26 mouse cellular contexts compared by ENCODE assay signal in genomic region chr11:40380696-40381095, GRCm38 (mm10).
A peak's percentile ranks its signal among the peaks of the same experiment; 100 is the strongest.
DNase-seq lines count a peak whose midpoint lies in the region; ATAC-seq lines count a peak whose summit lies in the region.
"Had no signal": no experiment of that assay in that cellular context is flagged by ENCODE, and none has a peak within 500 bp of the region (broad histone marks: within the 10 kb centered on the region; RNA-seq: fewer than 3 reads in every experiment).

No protein-coding gene starts in this region.

- no peaks in the 10 kb centered on the region for H3K4me1 ChIP-seq in midbrain, embryonic 14.5 days (ENCODE audit: control insufficient read depth, insufficient read depth, low read length)
- H3K4me1 ChIP-seq: embryonic facial prominence, embryonic 13.5 days; embryonic facial prominence, embryonic 15.5 days; forebrain, embryonic 13.5 days; forebrain, embryonic 15.5 days had no signal

- H3K4me2 ChIP-seq in midbrain, embryonic 14.5 days (ENCODE audit: low read length) = no peak overlapping the region
- H3K4me2 ChIP-seq: embryonic facial prominence, embryonic 13.5 days; embryonic facial prominence, embryonic 15.5 days; forebrain, embryonic 13.5 days; forebrain, embryonic 15.5 days had no signal

- no peak overlapping the region for H3K4me3 ChIP-seq in midbrain, embryonic 14.5 days (replicated peaks; ENCODE audit: low read depth, low read length)
- H3K4me3 ChIP-seq: embryonic facial prominence, embryonic 13.5 days; embryonic facial prominence, embryonic 15.5 days; forebrain, embryonic 13.5 days; forebrain, embryonic 15.5 days had no signal

- H3K36me3 ChIP-seq in midbrain, embryonic 14.5 days (ENCODE audit: control insufficient read depth, insufficient read depth, low read length) = no peaks in the 10 kb centered on the region
- H3K36me3 ChIP-seq: embryonic facial prominence, embryonic 13.5 days; embryonic facial prominence, embryonic 15.5 days; forebrain, embryonic 15.5 days; G1E had no signal

- no peaks in the 10 kb centered on the region for H3K9me3 ChIP-seq in midbrain, embryonic 14.5 days (ENCODE audit: control insufficient read depth, low read length)
- H3K9me3 ChIP-seq: embryonic facial prominence, embryonic 13.5 days; embryonic facial prominence, embryonic 15.5 days; forebrain, embryonic 13.5 days; forebrain, embryonic 15.5 days; G1E had no signal

- intact Hi-C loops in left cerebral cortex, postnatal 4 days (cut with DNase I) = no loop called here

- 84% methylated on average over 3 of the region's 3 CpGs for WGBS in midbrain, embryonic 14.5 days

- H3K27ac ChIP-seq in midbrain, embryonic 14.5 days (replicated peaks; ENCODE audit: low read depth, low read length) = no peak overlapping the region
- H3K27ac ChIP-seq: embryonic facial prominence, embryonic 13.5 days; embryonic facial prominence, embryonic 15.5 days; forebrain, embryonic 13.5 days; forebrain, embryonic 15.5 days had no signal

- no peak overlapping the region for H3K9ac ChIP-seq in midbrain, embryonic 14.5 days (replicated peaks; ENCODE audit: low read length)
- H3K9ac ChIP-seq: embryonic facial prominence, embryonic 13.5 days; embryonic facial prominence, embryonic 15.5 days; forebrain, embryonic 13.5 days; forebrain, embryonic 15.5 days; forebrain, postnatal 0 days had no signal

- no peaks in the 10 kb centered on the region for H3K27me3 ChIP-seq in midbrain, embryonic 14.5 days (ENCODE audit: control insufficient read depth, insufficient read depth, low read length)
- H3K27me3 ChIP-seq: embryonic facial prominence, embryonic 13.5 days; embryonic facial prominence, embryonic 15.5 days; forebrain, embryonic 13.5 days; forebrain, embryonic 15.5 days had no signal

- DNase-seq in 3T3-L1 (ENCODE audit: low read depth, low spot score) (peak; percentile 76), 416B (ENCODE audit: low read depth) (peak; percentile 28), adipocyte (ENCODE audit: low spot score) (peak; percentile 23)
- DNase-seq in Muller cell, postnatal 12 days (ENCODE audit: inconsistent ontology term) = peak; percentile 25
- no peak for DNase-seq in gastrocnemius, adult 8-10 months (ENCODE audit: low spot score in 2 of 2)
- no peak for DNase-seq in left cerebral cortex, postnatal 4 days
- no peak for DNase-seq in spleen, adult 12 weeks (ENCODE audit: low spot score)
- DNase-seq in midbrain, embryonic 14.5 days = no peak
- DNase-seq: adrenal gland, adult 2 months; adrenal gland, postnatal 10 days; adrenal gland, postnatal 25 days; cerebellum, adult 11 months; cerebellum, adult 18-20 months; cerebellum, adult 8-10 months; cerebellum, adult 9-11 months; cerebellum, postnatal 14 days; cerebellum, postnatal 36 days; embryo, embryonic 11 days; forebrain, postnatal 0 days had no signal

- ATAC-seq in midbrain, embryonic 14.5 days (ENCODE audit: low FRiP score, low TSS enrichment) = no peak
- ATAC-seq: activated CD4-positive, CD25-positive, alpha-beta regulatory T cell, adult 4 months; forebrain, embryonic 13.5 days; forebrain, embryonic 15.5 days; forebrain, postnatal 0 days; Patski had no signal

Comparison
In these comparisons a context has a peak if more than half of its experiments do, and no peak if none do; other contexts are left out.
1. DNase-seq: peak in 3T3-L1 (single experiment), 416B (single experiment), Muller cell, postnatal 12 days (single experiment) and adipocyte (single experiment); none in gastrocnemius, adult 8-10 months (0 of 2), left cerebral cortex, postnatal 4 days (single experiment), spleen, adult 12 weeks (single experiment) and midbrain, embryonic 14.5 days (single experiment).